Mouse (Mus musculus): ENCODE measurements around the gene Rab3b.
"Not testable (repeated sequence)": the region's sequence is repeated elsewhere in the genome, so short reads cannot be mapped to it uniquely, and the experiment has no call there.

Gene Rab3b

GRCm38 (mm10) chr4:108900421-108900820 lies 21.6 kb downstream of the Rab3b start:
- DNase-seq (ENCODE audit: low spot score), result no peak

- DNase-seq (ENCODE audit: low spot score), result no peak
Observed at GRCm38 (mm10) chr4:108902886-108903285, 24.0 kb downstream of the Rab3b start.

GRCm38 (mm10) chr4:108903346-108903745 lies 24.5 kb downstream of the Rab3b start:
- DNase-seq (ENCODE audit: low spot score), result no peak

- DNase-seq (ENCODE audit: low spot score), result no peak
Observed at GRCm38 (mm10) chr4:108904076-108904475, 25.2 kb downstream of the Rab3b start.

GRCm38 (mm10) chr4:108904790-108905189 lies 25.9 kb downstream of the Rab3b start:
- no peak for DNase-seq (ENCODE audit: low spot score)

- peak; percentile 47 for DNase-seq (ENCODE audit: low spot score)
Observed at GRCm38 (mm10) chr4:108905859-108906258, 27.0 kb downstream of the Rab3b start.

- no peak for DNase-seq (ENCODE audit: low spot score)
Observed at GRCm38 (mm10) chr4:108907475-108907874, 28.6 kb downstream of the Rab3b start.

- no peak for DNase-seq (ENCODE audit: low spot score)
Observed at GRCm38 (mm10) chr4:108909872-108910425, 31.1 kb downstream of the Rab3b start.

- DNase-seq (ENCODE audit: low spot score), result no peak
Observed at GRCm38 (mm10) chr4:108911866-108912265, 33.0 kb downstream of the Rab3b start.

- DNase-seq (ENCODE audit: low spot score), result no peak
Observed at GRCm38 (mm10) chr4:108913180-108913579, 34.3 kb downstream of the Rab3b start.

GRCm38 (mm10) chr4:108914391-108914790 lies 35.5 kb downstream of the Rab3b start:
- no peak for DNase-seq (ENCODE audit: low spot score)

- DNase-seq (ENCODE audit: low spot score), result no peak
Observed at GRCm38 (mm10) chr4:108915101-108915500, 36.2 kb downstream of the Rab3b start.

GRCm38 (mm10) chr4:108917654-108918053 lies 38.8 kb downstream of the Rab3b start:
- DNase-seq (ENCODE audit: low spot score), result no peak

GRCm38 (mm10) chr4:108927945-108928344 lies 49.1 kb downstream of the Rab3b start:
- DNase-seq (ENCODE audit: low spot score), result not testable (repeated sequence)

GRCm38 (mm10) chr4:108933163-108933562 lies 54.3 kb downstream of the Rab3b start:
- no peak for DNase-seq (ENCODE audit: low spot score)

GRCm38 (mm10) chr4:108934856-108935255 lies 56.0 kb downstream of the Rab3b start:
- no peak for DNase-seq (ENCODE audit: low spot score)

- DNase-seq (ENCODE audit: low spot score), result peak; percentile 49
Observed at GRCm38 (mm10) chr4:108937848-108938771, 59.2 kb downstream of the Rab3b start.

- peak; percentile 49 for DNase-seq (ENCODE audit: low spot score)
Observed at GRCm38 (mm10) chr4:108940681-108941473, 62.0 kb downstream of the Rab3b start.

- DNase-seq (ENCODE audit: low spot score), result no peak
Observed at GRCm38 (mm10) chr4:108942171-108942570, 63.3 kb downstream of the Rab3b start.

- DNase-seq (ENCODE audit: low spot score), result no peak
Observed at GRCm38 (mm10) chr4:108942986-108943720, 64.3 kb downstream of the Rab3b start.

GRCm38 (mm10) chr4:108949168-108949567 lies 70.3 kb downstream of the Rab3b start:
- DNase-seq (ENCODE audit: low spot score), result no peak

GRCm38 (mm10) chr4:108950201-108950600 lies 71.3 kb downstream of the Rab3b start:
- no peak for DNase-seq (ENCODE audit: low spot score)
